7 mouse cellular contexts compared by ENCODE assay signal in the genomic region with DNA sequence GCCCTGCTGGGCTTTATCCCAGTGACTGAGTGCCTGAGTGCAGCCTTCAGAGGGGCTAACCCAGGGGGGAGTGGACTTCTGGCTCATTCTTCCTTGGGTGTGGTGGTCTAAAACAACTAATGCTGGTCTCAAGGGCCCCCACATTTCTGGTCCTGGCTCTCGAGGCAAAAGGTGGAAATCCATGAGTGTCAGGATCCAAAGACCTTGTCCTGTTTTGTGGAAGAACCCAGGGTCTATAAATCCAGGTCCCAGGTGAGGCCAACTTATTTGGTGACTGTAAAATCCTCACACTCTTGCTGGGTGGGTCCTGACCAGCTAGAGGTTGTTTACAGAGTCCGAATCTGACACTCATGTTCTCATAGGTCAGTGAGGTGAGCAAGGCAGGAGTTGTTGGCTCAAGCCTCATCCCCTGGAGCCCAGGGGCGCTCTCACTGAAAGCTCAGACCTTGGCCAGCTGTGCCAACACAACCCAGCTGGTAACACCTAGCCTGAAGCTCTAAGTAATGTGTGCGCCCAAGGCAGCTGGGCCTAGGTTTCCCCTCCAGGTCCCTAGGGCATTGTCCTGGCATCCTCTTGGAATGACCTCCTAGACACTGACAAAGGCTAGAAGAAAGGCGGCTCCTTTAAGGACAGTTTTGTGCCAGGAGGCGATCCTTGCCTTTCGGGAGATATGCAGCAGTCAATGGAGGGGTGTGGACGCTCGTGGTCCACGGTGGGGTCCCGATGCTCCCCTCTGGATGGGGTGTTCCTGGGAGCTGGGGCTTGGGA. TPM values are rescaled to one million over a fixed set of nuclear protein-coding genes. Genes with fewer than 3 reads are reported as not detected.
DNase-seq lines count a peak whose midpoint lies in the region; ATAC-seq and TF ChIP-seq lines count a peak whose summit lies in the region.

No protein-coding gene starts in this region.

- TF ChIP-seq CTCF in ES-Bruce4 (IDR thresholded peaks at IDR 0.05; ENCODE audit: low read depth, low read length): no peak
- no peak for TF ChIP-seq CTCF in brain, embryonic 14.5 days (IDR thresholded peaks at IDR 0.05; ENCODE audit: borderline replicate concordance, extremely low read depth, insufficient read depth, insufficient read length)

- H3K4me1 ChIP-seq in ES-Bruce4 (ENCODE audit: control insufficient read depth, insufficient read depth, low read length): peaks cover 2% of the 10 kb centered on the region
- peaks cover 87% of the 10 kb centered on the region for H3K4me1 ChIP-seq in heart, embryonic 13.5 days
- peaks cover 89% of the 10 kb centered on the region for H3K4me1 ChIP-seq in neural tube, embryonic 12.5 days

- peak overlapping the region; percentile 36 for H3K4me3 ChIP-seq in ES-Bruce4 (ENCODE audit: low read depth, low read length)
- peak overlapping the region; percentile 37 for H3K4me3 ChIP-seq in heart, embryonic 13.5 days
- peak overlapping the region; percentile 15 for H3K4me3 ChIP-seq in neural tube, embryonic 12.5 days

- no peaks in the 10 kb centered on the region for H3K27me3 ChIP-seq in ES-Bruce4 (ENCODE audit: control insufficient read depth, insufficient read depth, low read length, poor library complexity, severe bottlenecking)
- H3K27me3 ChIP-seq in heart, embryonic 13.5 days (replicated peaks): no peaks in the 10 kb centered on the region
- H3K27me3 ChIP-seq in neural tube, embryonic 12.5 days (replicated peaks): no peaks in the 10 kb centered on the region

- intact Hi-C loops in left cerebral cortex, postnatal 10 days (cut with DNase I): no loop called here

- no peak for ATAC-seq in heart, embryonic 13.5 days (ENCODE audit: extremely low read depth, insufficient number of reproducible peaks, low FRiP score, low TSS enrichment)
- ATAC-seq in neural tube, embryonic 12.5 days (ENCODE audit: low FRiP score, low read depth): no peak

- H3K36me3 ChIP-seq in ES-Bruce4 (ENCODE audit: control insufficient read depth, insufficient read depth, low read length, poor library complexity, severe bottlenecking): 0 out of 2 replicates have a peak, but pooled peaks cover 6% of the 10 kb centered on the region
- H3K36me3 ChIP-seq in heart, embryonic 13.5 days: no peaks in the 10 kb centered on the region
- H3K36me3 ChIP-seq in neural tube, embryonic 12.5 days: no peaks in the 10 kb centered on the region

- H3K27ac ChIP-seq in ES-Bruce4 (ENCODE audit: insufficient read depth, low read length): no peak overlapping the region
- H3K27ac ChIP-seq in heart, embryonic 13.5 days (replicated peaks): peak overlapping the region; percentile 96
- H3K27ac ChIP-seq in neural tube, embryonic 12.5 days: peak overlapping the region; percentile 89

- peak; percentile 32 for DNase-seq in brain, embryonic 14.5 days (ENCODE audit: low read depth)
- peak; percentile 64 for DNase-seq in kidney, postnatal 10 days
- no peak for DNase-seq in urinary bladder, postnatal 25 days (ENCODE audit: low spot score)
- no peak for DNase-seq in left cerebral cortex, postnatal 10 days (ENCODE audit: extremely low spot score in 1 of 2, low spot score in 2 of 2)

- peak overlapping the region; percentile 31 for H3K9ac ChIP-seq in ES-Bruce4 (ENCODE audit: low read depth, poor library complexity, severe bottlenecking)
- H3K9ac ChIP-seq in heart, embryonic 13.5 days: peak overlapping the region; percentile 99
- peak overlapping the region; percentile 60 for H3K9ac ChIP-seq in neural tube, embryonic 12.5 days

- peak overlapping the region; percentile 69 for H3K4me2 ChIP-seq in heart, embryonic 13.5 days
- peak overlapping the region; percentile 78 for H3K4me2 ChIP-seq in neural tube, embryonic 12.5 days (replicated peaks)

- H3K9me3 ChIP-seq in ES-Bruce4 (replicated peaks; ENCODE audit: control insufficient read depth, insufficient read depth, low read length, poor library complexity, severe bottlenecking): no peaks in the 10 kb centered on the region
- no peaks in the 10 kb centered on the region for H3K9me3 ChIP-seq in heart, embryonic 13.5 days
- H3K9me3 ChIP-seq in neural tube, embryonic 12.5 days: no peaks in the 10 kb centered on the region

- TF ChIP-seq POLR2A in ES-Bruce4 (IDR thresholded peaks at IDR 0.05; ENCODE audit: insufficient read depth, low read length): no peak
- TF ChIP-seq POLR2A in brain, embryonic 14.5 days (IDR thresholded peaks at IDR 0.05; ENCODE audit: borderline replicate concordance, extremely low read depth, insufficient read depth, insufficient read length, poor library complexity, severe bottlenecking): no peak

- WGBS in heart, embryonic 13.5 days: 30% methylated on average over 11 of the region's 11 CpGs
- 19% methylated on average over 11 of the region's 11 CpGs for WGBS in neural tube, embryonic 12.5 days

- TF ChIP-seq EP300 in ES-Bruce4 (IDR thresholded peaks at IDR 0.05; ENCODE audit: insufficient read depth, low read depth, low read length): no peak

RNA-seq across cellular contexts. Expression of a gene that starts 8.1 kb away (rescaled TPM):
- 21.2 and 21.6 TPM in 2 replicates for polyA plus RNA-seq in ES-Bruce4 (2011; ENCODE audit: insufficient read depth, insufficient read length, low read depth, missing spikeins)
- polyA plus RNA-seq in brain, embryonic 14.5 days (2012; rRNA removed): 29.0 and 47.0 TPM in 2 replicates
- 4.4 and 5.2 TPM in 2 replicates for polyA plus RNA-seq in heart, embryonic 13.5 days (2015; fragmentation: Nextera tagmentation; extraction: Ambion mirVana)
- 21.6 and 22.8 TPM in 2 replicates for polyA plus RNA-seq in neural tube, embryonic 12.5 days (2016; fragmentation: Nextera tagmentation; extraction: Ambion mirVana)
- 10 to 100 TPM; 19.7 to 20.6 TPM for total RNA-seq in left cerebral cortex, postnatal 10 days (2021)

Comparison
In these comparisons a context has a peak if more than half of its experiments do, and no peak if none do; other contexts are left out.
1. H3K9ac ChIP-seq: peak in every context shown above with its lines; median percentile 99 in heart, embryonic 13.5 days; 60 in neural tube, embryonic 12.5 days; 31 in ES-Bruce4.
2. DNase-seq: peak in brain, embryonic 14.5 days (single experiment) and kidney, postnatal 10 days (single experiment); none in urinary bladder, postnatal 25 days (single experiment) and left cerebral cortex, postnatal 10 days (0 of 2).
3. Peak in every context shown above with its lines, with median percentiles within 50 percentile points of each other: H3K4me3 ChIP-seq.